Mouse (Mus musculus) C2C12 (cell line): ENCODE measurements at regions not wholly inside any gene's neighbourhood (a gene's known extent, or its start where the extent isn't known, plus 50 kb on each side); places are given as distances from the start of the nearest gene placed in this dataset.

Experiments
- CEBPB ChIP-seq: IDR thresholded peaks from one replicate; pipeline ENCODE4 v1.6.1; 2011; ENCODE audit warnings: low read depth, mild to moderate bottlenecking, control low read depth, moderate library complexity
- CTCF ChIP-seq: IDR thresholded peaks from one replicate; pipeline ENCODE4 v1.5.1; 2011; ENCODE audit not compliant: control insufficient read depth, insufficient read depth, insufficient read length
- FOSL1 ChIP-seq: IDR thresholded peaks from one replicate; pipeline ENCODE4 v1.8.0; 2011; ENCODE audit warnings: mild to moderate bottlenecking, low read length; ENCODE audit not compliant: poor library complexity, insufficient read depth, severe bottlenecking
- MAX ChIP-seq: IDR thresholded peaks from one replicate; pipeline ENCODE4 v1.6.1; 2011; ENCODE audit warnings: mild to moderate bottlenecking, control low read depth
- MYOD1 ChIP-seq: IDR thresholded peaks from one replicate; pipeline ENCODE4 v1.6.1; 2011; ENCODE audit warnings: low read depth; ENCODE audit not compliant: control insufficient read depth, insufficient read length
- MYOG ChIP-seq: IDR thresholded peaks from one replicate; pipeline ENCODE4 v1.6.1; 2011; ENCODE audit not compliant: control insufficient read depth, insufficient read length; ENCODE audit errors: extremely low read depth
- USF1 ChIP-seq: IDR thresholded peaks from one replicate; pipeline ENCODE4 v1.6.1; 2011; ENCODE audit warnings: low read depth, mild to moderate bottlenecking, control low read depth, moderate library complexity

DNA sequence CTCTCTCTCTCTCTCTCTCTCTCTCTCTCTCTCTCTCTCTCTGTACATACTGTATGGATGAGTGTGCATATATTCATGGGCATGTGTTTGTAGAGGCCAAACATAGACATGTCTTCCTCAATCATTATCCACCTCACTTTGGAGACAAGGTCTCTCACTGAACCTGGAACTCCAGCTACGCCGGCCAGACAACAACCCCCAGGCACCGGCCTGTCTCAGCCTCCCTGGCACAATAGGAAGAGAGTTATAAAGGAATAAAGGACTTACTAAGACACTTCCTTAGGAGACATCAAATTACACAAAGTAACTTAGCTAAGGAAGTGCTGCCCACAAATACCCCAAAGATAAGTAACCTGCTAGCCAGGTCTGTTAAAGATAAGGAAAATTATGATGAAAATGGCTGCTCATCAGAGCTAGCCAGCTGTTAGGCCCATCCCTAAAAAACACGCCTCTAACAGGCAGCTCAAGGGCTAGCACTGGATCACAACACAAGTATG is 110.0 kb downstream of the Qrsl1 start:
- TF ChIP-seq CEBPB (no peak), CTCF (no peak), USF1 (no peak), MYOG (no peak), FOSL1 (no peak), MAX (no peak), MYOD1 (no peak)
